Mouse (Mus musculus) liver, embryonic 14.5 days (tissue): ENCODE data around the gene Pde8a.

Source experiments
- CTCF ChIP-seq: IDR thresholded peaks from 2 replicates; pipeline ENCODE4 v1.5.1; 2016; ENCODE audit warnings: antibody characterized with exemption, low read depth, control low read depth
- EP300 ChIP-seq: IDR thresholded peaks from 2 replicates; pipeline ENCODE4 v1.6.1; 2016; ENCODE audit warnings: antibody characterized with exemption, low read depth

- no peak for TF ChIP-seq CTCF
- no peak for TF ChIP-seq EP300
Observed at GRCm38 (mm10) chr7:81372337-81372920, 159.0 kb downstream of the Pde8a start.
